Mouse (Mus musculus) bone marrow, adult 2 months (tissue): ENCODE measurements around the gene Tshz2.

Source experiments
- CTCF ChIP-seq: fragments of 200-500 bp; IDR thresholded peaks from 2 replicates; pipeline ENCODE4 v1.5.1; 2011; ENCODE audit warnings: low read length, control low read depth; ENCODE audit not compliant: control insufficient read depth, insufficient read depth
- POLR2A ChIP-seq: fragments of 200-500 bp; IDR thresholded peaks from 2 replicates; pipeline ENCODE4 v1.6.1; 2011; ENCODE audit warnings: low read depth, mild to moderate bottlenecking, control low read depth, low read length, borderline replicate concordance; ENCODE audit not compliant: control insufficient read depth

GRCm38 (mm10) chr2:169811589-169811988, 178.8 kb downstream of the Tshz2 start:
- no peak for TF ChIP-seq POLR2A
- TF ChIP-seq CTCF, result no peak
